Mouse (Mus musculus) right cerebral cortex, adult 18-20 months (tissue): Measurements from ENCODE around the gene Sds.

Experiments
- DNase-seq: peaks from one replicate; pipeline ENCODE4 v3.0.0; 2022; ENCODE audit warnings: mixed read lengths

The Sds gene

GRCm38 (mm10) chr5:120517552-120517951 is 41.2 kb downstream of the Sds start:
- no peak for DNase-seq

GRCm38 (mm10) chr5:120522649-120523048 is 46.3 kb downstream of the Sds start:
- DNase-seq: no peak

DNA sequence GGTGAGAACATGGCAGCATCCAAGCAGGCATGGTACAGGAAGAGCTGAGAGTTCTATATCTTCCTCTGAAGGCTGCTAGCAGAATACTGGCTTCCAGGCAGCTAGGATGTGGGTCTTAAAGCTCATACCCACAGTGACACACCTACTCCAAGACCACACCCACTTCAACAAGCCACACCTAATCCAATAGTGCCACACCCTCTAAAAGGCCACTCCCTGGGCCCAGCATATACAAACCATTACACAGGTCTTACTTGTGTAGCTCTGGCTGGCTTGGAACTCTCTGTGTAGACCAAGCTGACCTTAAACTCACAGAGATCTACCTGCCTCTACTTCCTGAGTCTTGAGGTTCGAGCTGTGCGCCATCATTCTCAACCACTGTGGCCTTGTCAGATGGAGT is 48.4 kb downstream of the Sds start:
- DNase-seq: no peak

DNA sequence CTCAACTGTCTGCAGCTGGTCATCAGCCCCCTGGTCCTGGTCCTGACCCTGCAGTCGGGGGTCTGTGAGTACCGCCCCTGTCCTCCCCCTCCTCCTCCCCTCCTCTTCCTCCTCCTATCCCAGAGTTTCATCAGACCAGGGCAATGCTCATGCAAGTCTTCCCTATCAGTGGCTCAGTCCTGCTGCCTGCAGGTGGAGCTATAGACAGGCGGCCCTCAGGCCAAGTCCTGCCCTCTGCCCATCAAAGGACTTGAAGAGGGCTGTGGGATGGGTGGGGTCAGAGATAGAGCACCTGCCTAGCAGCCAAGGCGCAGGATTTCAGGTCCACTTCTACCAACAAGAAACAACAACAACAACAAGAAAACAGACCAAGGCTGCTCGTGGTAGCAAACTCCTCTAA is 49.4 kb downstream of the Sds start:
- DNase-seq: no peak

DNA sequence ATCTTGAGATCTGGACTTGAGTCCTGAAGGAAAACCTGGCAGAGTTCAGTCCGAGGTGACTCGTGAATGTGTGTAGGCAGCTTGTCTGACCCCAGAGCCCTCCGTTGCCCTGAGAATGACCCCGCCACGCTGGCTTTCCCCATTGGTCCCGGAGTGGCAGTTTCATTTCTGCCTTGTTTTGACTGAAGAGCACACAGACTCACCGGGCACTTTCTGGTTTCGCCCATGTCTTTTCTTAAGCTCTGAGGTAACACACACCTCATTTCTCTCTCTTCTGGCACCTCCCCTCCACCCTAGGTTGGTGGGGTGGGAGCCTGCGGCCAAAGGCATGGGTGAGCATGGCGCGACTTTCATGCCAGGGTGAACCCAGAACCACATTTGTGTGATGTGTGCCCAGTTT is 50.0 kb downstream of the Sds start:
- no peak for DNase-seq

GRCm38 (mm10) chr5:120527296-120527964 is 51.1 kb downstream of the Sds start:
- DNase-seq: no peak

DNA sequence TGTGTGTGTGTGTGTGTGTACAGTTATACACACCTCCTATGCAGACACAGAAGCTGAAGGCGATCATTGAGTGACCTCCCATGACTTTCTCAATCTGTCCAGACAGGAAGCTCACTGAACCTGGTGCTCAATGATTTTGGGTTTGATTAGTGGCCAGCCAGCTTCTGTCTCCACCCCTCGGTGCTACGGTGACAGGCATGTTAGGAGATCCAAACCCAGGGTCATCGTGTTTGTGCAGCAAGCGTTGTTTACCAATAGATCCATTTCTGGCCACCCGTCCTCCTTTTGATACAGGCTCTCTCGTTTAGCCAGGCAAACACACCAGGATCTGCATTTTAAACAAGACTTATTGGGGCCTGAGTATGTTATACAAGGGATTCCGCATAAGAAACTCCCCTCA is 55.3 kb downstream of the Sds start:
- DNase-seq: no peak
